Mouse (Mus musculus) kidney, adult 11 months (tissue): ENCODE results near the gene Dock10.

Source experiments
- DNase-seq: peaks from one replicate; pipeline ENCODE4 v3.0.0; 2022

The Dock10 gene

GRCm38 (mm10) chr1:80655195-80655594, 103.1 kb downstream of the Dock10 start:
- DNase-seq, result no peak

- DNase-seq, result no peak
Observed at GRCm38 (mm10) chr1:80654177-80654576, 104.2 kb downstream of the Dock10 start.

GRCm38 (mm10) chr1:80652803-80653202, 105.5 kb downstream of the Dock10 start:
- no peak for DNase-seq

- DNase-seq, result no peak
Observed at GRCm38 (mm10) chr1:80652083-80652482, 106.2 kb downstream of the Dock10 start.

GRCm38 (mm10) chr1:80646602-80647001, 111.7 kb downstream of the Dock10 start:
- DNase-seq, result no peak

GRCm38 (mm10) chr1:80643866-80644451, 114.4 kb downstream of the Dock10 start:
- DNase-seq, result no peak

- no peak for DNase-seq
Observed at GRCm38 (mm10) chr1:80641832-80642231, 116.5 kb downstream of the Dock10 start.

- DNase-seq, result no peak
Observed at GRCm38 (mm10) chr1:80641288-80641687, 117.0 kb downstream of the Dock10 start.

GRCm38 (mm10) chr1:80639553-80639952, 118.8 kb downstream of the Dock10 start:
- DNase-seq, result no peak

GRCm38 (mm10) chr1:80637214-80637705, 121.1 kb downstream of the Dock10 start:
- DNase-seq, result peak; percentile 10

GRCm38 (mm10) chr1:80635825-80636224, 122.5 kb downstream of the Dock10 start:
- no peak for DNase-seq

- DNase-seq, result no peak
Observed at GRCm38 (mm10) chr1:80633536-80633935, 124.8 kb downstream of the Dock10 start.

- no peak for DNase-seq
Observed at GRCm38 (mm10) chr1:80630179-80631149, 127.9 kb downstream of the Dock10 start.

GRCm38 (mm10) chr1:80628054-80628453, 130.3 kb downstream of the Dock10 start:
- no peak for DNase-seq

- DNase-seq, result no peak
Observed at GRCm38 (mm10) chr1:80626800-80627199, 131.5 kb downstream of the Dock10 start.

- no peak for DNase-seq
Observed at GRCm38 (mm10) chr1:80625371-80625770, 133.0 kb downstream of the Dock10 start.

GRCm38 (mm10) chr1:80624552-80624951, 133.8 kb downstream of the Dock10 start:
- no peak for DNase-seq

GRCm38 (mm10) chr1:80622646-80623045, 135.7 kb downstream of the Dock10 start:
- no peak for DNase-seq

GRCm38 (mm10) chr1:80619100-80619499, 139.2 kb downstream of the Dock10 start:
- DNase-seq, result no peak

GRCm38 (mm10) chr1:80616671-80617070, 141.7 kb downstream of the Dock10 start:
- DNase-seq, result no peak

- no peak for DNase-seq
Observed at GRCm38 (mm10) chr1:80614750-80615149, 143.6 kb downstream of the Dock10 start.

GRCm38 (mm10) chr1:80613395-80614011, 144.8 kb downstream of the Dock10 start:
- DNase-seq, result no peak

GRCm38 (mm10) chr1:80607546-80607945, 150.8 kb downstream of the Dock10 start:
- DNase-seq, result no peak
